Mouse (Mus musculus): ENCODE results near the gene Mfng. TPM values are rescaled to one million over a fixed set of nuclear protein-coding genes. Genes with fewer than 3 reads are reported as not detected.

Mfng gene
- polyA plus RNA-seq, 1 experiment from 2014 or later: 93.7 TPM

DNA sequence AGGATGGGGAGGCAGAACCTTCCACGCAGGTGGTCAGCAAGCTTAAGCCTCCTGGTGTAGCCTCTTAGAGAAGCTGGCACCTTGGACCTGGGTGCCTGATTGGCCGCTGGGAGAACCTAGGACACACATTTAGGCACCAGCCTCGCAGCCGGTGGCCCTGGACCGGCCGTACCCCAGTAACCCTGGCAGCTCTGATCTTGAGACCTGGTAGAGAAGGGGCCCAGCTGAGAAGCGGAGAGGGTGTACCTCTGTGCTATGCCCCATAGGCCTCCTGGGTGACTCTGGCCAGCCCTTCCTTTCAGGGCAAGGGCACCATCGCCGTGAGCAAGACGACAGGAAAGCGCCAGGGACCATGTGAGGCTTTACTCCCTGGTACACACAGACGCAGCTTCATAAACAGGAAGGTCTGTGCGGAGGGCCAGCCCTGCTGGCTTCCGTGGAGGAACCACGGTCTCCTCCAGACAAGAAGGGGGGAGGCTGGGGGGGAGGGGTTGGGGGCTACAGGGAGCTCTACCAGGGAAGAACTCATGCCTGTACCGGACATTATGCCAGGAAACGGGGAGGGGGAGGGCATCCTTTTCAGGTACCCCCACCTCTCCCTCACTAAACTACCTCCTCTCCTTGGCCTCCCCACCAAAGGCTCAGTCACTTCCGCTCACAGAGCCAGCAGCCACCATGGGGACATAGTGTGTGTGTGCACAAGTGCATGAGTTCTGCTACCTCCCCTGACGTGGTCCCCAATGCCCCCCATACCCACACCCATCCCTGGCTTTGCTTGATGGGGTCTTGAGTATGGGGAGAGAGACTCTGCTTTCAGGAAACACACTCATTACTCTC, 1.5 kb downstream of the Mfng start:
- peak overlapping the region; percentile 60 for H3K4me2 ChIP-seq (replicated peaks)
- peaks cover 63% of the 10 kb centered on the region for H3K4me1 ChIP-seq (replicated peaks)
- H3K27ac ChIP-seq: peak overlapping the region; percentile 97
- peaks cover 12% of the 10 kb centered on the region for H3K36me3 ChIP-seq
- H3K9ac ChIP-seq (replicated peaks): peak overlapping the region; percentile 64
- 40% methylated on average over 19 of the region's 19 CpGs for WGBS
- H3K4me3 ChIP-seq (replicated peaks): peak overlapping the region; percentile 43
- H3K27me3 ChIP-seq: no peaks in the 10 kb centered on the region
- H3K9me3 ChIP-seq: no peaks in the 10 kb centered on the region
- ATAC-seq: 0 out of 2 replicates have a peak, but pooled peaks have one; percentile 7

DNA sequence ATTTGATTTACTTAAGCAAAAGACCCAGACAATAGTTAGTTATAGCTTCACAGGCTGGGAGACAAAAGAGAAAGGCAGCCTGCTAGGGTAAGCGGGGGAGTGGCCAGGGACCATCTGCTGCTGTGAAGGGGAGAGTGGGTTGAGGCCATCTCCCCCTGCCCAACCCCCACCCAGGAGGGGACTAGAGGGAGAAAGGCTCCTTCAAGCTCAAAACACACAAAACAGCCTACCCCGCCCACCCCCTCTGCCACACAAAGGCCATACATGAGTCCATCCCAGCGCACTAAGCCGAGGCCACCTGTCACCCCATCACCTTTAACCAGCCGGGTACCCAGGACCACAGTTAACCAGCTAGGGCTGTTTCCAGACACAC, 2.3 kb downstream of the Mfng start:
- Histone ChIP-seq H3K9ac (replicated peaks) (peak overlapping the region; percentile 64), H3K4me1 (replicated peaks) (peaks cover 63% of the 10 kb centered on the region), H3K4me3 (replicated peaks) (peak overlapping the region; percentile 43)

DNA sequence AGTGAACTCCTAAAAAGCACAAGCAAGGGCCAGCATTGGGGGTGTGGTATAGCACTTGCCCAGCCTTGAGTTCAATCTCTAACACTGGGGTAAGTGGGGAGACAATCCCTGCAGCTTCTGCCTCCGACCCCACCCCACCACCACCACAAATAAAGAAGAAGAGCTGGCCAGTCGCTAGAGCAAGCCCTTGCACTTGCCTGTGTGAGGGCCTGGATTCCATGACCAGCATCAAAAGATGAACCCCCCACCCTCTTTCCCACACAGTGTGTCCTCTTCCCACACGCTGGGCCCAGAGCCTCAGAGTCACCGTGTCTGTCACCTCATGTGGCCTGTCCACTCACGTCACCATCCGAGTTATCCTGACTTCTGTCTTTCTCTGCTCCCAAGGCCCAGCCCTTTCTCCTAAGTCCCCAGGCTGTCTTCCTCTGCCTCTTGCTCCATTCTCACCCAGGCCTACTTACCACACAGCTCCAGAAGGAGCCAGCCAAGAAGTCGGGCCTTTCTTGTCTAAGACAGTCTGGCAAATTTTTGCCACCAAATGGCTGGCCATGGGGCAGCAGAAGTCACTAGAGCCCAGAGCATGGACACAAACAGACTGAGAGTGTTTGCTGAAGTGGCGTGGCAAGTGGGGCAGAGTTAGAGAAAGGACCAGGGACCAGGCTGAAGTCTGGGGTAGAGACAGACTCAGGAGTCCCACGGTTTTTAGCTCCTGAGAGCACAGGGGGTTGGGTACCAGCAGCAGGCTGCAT, 2.9 kb downstream of the Mfng start:
- peaks cover 68% of the 10 kb centered on the region for H3K4me1 ChIP-seq (replicated peaks)
- H3K4me3 ChIP-seq (replicated peaks): peak overlapping the region; percentile 37
- peak overlapping the region; percentile 64 for H3K9ac ChIP-seq (replicated peaks)
- peak overlapping the region; percentile 60 for H3K4me2 ChIP-seq (replicated peaks)
- no peaks in the 10 kb centered on the region for H3K9me3 ChIP-seq
- peak overlapping the region; percentile 97 for H3K27ac ChIP-seq
- H3K36me3 ChIP-seq: peaks cover 25% of the 10 kb centered on the region
- WGBS: 12% methylated on average over 9 of the region's 9 CpGs
- H3K27me3 ChIP-seq: no peaks in the 10 kb centered on the region
- ATAC-seq: 0 out of 2 replicates have a peak, but pooled peaks have one; percentile 1

More for the DNA sequence above, 2.3 kb downstream of the Mfng start:
- Histone ChIP-seq H3K9me3 (no peaks in the 10 kb centered on the region), H3K4me2 (replicated peaks) (peak overlapping the region; percentile 60), H3K36me3 (peaks cover 19% of the 10 kb centered on the region), H3K27ac (peak overlapping the region; percentile 97), H3K27me3 (no peaks in the 10 kb centered on the region)
- 3% methylated on average over 5 of the region's 5 CpGs for WGBS
- ATAC-seq: peak; percentile 75

DNA sequence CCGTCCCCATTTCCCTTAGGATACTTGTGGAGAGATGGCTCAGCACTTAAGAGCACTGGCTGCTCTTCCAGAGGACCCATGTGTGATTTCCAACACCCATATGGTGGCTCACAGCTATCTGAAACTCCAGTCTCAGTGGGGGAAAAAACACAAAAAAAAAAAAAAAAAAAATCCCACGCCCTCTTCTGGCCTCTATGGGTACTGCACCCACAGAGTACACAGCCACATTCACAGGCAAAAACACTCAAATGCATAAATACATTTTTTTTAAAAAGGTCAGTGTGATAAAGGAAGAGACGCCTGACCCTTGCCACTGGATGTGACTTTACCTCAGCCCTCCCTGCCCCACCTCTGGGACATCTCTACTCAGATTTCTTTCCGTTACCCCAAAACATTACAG, 4.2 kb downstream of the Mfng start:
- Histone ChIP-seq H3K9me3 (no peaks in the 10 kb centered on the region), H3K4me3 (replicated peaks) (peak overlapping the region; percentile 37), H3K27me3 (no peaks in the 10 kb centered on the region), H3K27ac (no peak overlapping the region), H3K4me1 (replicated peaks) (peaks cover 72% of the 10 kb centered on the region), H3K4me2 (replicated peaks) (peak overlapping the region; percentile 60), H3K9ac (replicated peaks) (no peak overlapping the region), H3K36me3 (peaks cover 25% of the 10 kb centered on the region)
- no peak for ATAC-seq
- 88% methylated on average over 4 of the region's 4 CpGs for WGBS

DNA sequence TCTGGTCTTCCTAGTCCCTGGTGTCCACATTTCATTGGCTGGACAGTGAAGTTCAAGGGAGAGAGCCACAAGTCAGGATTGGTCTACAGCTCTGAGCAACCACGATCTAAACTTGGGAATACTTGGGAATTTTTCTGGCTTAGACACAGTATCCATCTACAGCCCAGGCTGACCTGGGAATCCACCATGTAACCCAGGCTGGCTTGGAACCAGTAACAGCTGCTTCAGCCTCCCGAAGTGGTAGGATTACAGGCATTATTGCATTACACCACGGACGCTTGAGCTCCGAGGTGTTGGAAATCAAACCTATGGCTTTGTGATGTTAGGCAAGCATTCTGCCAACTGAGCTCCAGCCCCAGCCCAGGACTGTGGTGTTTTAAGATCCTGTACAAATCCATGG, 9.6 kb downstream of the Mfng start:
- Histone ChIP-seq H3K4me1 (replicated peaks) (peaks cover 45% of the 10 kb centered on the region), H3K36me3 (peaks cover 46% of the 10 kb centered on the region), H3K4me2 (replicated peaks) (no peak overlapping the region), H3K27me3 (no peaks in the 10 kb centered on the region), H3K9me3 (no peaks in the 10 kb centered on the region), H3K4me3 (replicated peaks) (no peak overlapping the region), H3K9ac (replicated peaks) (no peak overlapping the region), H3K27ac (peak overlapping the region; percentile 62)
- WGBS: 73% methylated on average over 5 of the region's 5 CpGs
- ATAC-seq: peak; percentile 3; the same call in 1 of the 2 replicates

DNA sequence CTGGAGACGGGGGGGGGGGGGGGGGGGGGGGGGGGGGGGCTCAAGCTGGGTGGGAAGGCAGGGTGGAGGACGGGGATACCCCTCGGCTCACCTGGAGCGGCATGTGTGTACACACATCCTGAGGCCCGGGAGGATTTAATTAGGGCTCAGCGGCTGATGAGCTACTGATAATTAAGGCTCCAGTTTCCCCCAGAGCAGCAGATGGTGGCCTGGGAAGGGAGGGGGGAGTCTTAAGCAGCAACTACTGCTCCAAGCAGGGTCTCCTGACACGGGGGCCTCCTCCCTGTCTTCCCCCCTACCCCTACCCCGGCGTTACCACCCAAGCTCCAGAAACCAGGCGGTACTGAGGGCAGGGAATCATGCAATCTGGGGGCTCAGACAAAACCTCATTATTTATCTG, 10.1 kb downstream of the Mfng start:
- H3K9me3 ChIP-seq: no peaks in the 10 kb centered on the region
- peak overlapping the region; percentile 62 for H3K27ac ChIP-seq
- no peak overlapping the region for H3K4me2 ChIP-seq (replicated peaks)
- peaks cover 48% of the 10 kb centered on the region for H3K36me3 ChIP-seq
- peak; percentile 58 for ATAC-seq
- H3K4me1 ChIP-seq (replicated peaks): peaks cover 41% of the 10 kb centered on the region
- no peak overlapping the region for H3K9ac ChIP-seq (replicated peaks)
- 15% methylated on average over 9 of the region's 10 CpGs for WGBS
- no peak overlapping the region for H3K4me3 ChIP-seq (replicated peaks)
- no peaks in the 10 kb centered on the region for H3K27me3 ChIP-seq

DNA sequence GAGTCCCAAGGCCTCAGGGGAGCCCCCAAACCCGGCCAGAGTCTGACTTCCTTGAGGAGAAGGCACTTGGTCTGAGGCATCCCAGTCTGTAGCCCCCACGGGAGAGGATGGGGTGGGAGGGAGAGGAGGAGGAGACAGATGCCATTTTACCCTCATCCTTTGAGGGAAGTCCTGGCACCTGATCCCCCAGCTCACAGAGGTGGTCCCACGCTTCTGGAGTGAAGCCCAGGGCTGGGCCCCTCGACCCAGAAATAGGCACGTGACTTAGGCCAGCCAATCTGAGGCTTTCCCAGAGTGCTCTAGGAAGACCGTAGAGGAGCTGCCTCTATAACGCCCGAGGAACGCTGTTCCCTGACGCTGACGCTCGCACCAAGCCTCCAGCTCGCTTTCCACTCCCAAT, 12.2 kb downstream of the Mfng start:
- Histone ChIP-seq H3K9ac (replicated peaks) (no peak overlapping the region), H3K9me3 (no peaks in the 10 kb centered on the region), H3K4me1 (replicated peaks) (peaks cover 27% of the 10 kb centered on the region), H3K27ac (no peak overlapping the region), H3K4me2 (replicated peaks) (no peak overlapping the region), H3K4me3 (replicated peaks) (no peak overlapping the region), H3K36me3 (peaks cover 47% of the 10 kb centered on the region), H3K27me3 (no peaks in the 10 kb centered on the region)
- no peak for ATAC-seq
- WGBS: 84% methylated on average over 13 of the region's 13 CpGs

DNA sequence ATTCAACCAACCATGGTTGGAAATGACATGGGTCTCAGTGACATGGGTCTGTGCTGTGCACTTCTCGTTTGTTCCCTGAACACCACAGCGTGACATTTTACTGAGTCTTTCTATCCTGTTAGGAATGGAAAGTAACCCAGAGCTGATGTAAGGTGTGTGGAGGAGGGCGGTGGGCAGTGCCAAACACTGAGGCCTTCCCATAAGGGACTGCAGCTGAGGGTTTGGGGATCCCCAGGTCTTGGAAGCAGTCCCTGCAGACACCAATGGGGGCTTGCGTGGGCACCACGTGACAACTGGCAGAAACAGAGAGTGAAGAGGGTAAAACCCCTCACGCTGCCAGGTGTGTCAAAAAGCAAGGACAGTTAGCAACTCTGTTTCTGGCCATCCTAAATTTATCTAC, 15.1 kb downstream of the Mfng start:
- Histone ChIP-seq H3K4me1 (replicated peaks) (peaks cover 25% of the 10 kb centered on the region), H3K27me3 (no peaks in the 10 kb centered on the region), H3K4me3 (replicated peaks) (no peak overlapping the region), H3K36me3 (peaks cover 43% of the 10 kb centered on the region), H3K4me2 (replicated peaks) (no peak overlapping the region), H3K9me3 (no peaks in the 10 kb centered on the region), H3K9ac (replicated peaks) (no peak overlapping the region), H3K27ac (no peak overlapping the region)
- ATAC-seq: no peak
- WGBS: 90% methylated on average over 6 of the region's 6 CpGs

DNA sequence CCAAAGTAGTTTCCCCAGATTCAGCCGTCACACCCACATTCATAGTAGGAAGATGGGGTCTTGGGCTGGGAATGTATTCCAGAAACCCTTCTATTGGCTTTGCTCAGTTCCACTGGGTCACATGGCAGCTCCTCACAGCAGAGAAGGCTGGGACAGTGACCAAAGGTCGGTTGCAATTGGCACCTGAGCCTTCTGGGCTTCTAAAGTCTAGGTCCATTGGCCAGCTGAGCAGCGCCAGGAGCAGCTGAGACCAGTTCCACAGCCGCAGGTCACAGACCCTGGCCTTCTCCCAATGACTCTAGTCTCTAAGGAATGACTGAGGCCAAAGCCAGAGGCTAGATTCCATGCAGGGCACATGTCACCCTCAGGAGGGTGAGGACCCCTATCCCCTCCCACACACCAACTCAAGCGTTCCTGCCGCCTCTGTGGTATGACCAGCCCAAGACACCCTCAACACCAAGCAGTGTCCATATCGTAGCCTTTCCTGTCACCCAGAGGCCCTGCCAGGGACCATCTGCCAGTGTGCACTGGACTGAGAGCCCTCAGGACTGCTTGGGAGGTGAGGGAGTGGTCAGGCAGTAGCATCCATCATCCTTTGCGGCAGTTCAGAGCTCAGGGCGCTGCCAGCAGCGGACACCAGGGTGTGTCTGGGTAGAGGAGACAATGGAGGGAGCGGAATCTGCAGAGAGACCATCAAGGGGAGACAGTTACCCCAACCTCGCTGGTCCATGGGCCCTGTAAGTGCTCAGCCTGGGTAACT, 17.1 kb downstream of the Mfng start:
- Histone ChIP-seq H3K9me3 (no peaks in the 10 kb centered on the region), H3K9ac (replicated peaks) (no peak overlapping the region), H3K36me3 (peaks cover 34% of the 10 kb centered on the region), H3K27ac (no peak overlapping the region), H3K27me3 (no peaks in the 10 kb centered on the region), H3K4me2 (replicated peaks) (no peak overlapping the region), H3K4me1 (replicated peaks) (peaks cover 24% of the 10 kb centered on the region), H3K4me3 (replicated peaks) (no peak overlapping the region)
- 84% methylated on average over 12 of the region's 12 CpGs for WGBS
- ATAC-seq: no peak

DNA sequence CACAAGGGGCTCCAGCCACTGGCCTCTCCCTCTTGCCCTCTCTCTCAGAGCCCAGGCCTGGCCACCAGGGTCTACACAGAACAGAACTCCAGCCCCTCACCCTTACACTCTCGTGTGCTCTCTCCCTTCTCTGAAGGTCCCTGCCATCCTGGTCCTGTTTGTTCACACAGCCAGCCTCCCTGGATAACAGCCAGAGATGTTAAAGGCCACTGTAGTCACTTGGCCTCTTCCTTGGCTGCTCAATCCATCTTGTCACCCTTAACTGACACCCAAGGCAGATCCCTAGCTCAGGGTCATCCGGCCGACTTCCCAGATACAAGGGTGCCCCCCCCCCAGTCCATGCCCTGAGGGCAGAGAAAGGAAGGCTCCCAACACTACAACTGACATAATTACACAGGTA, 18.0 kb downstream of the Mfng start:
- peaks cover 32% of the 10 kb centered on the region for H3K36me3 ChIP-seq
- no peaks in the 10 kb centered on the region for H3K9me3 ChIP-seq
- peak overlapping the region; percentile 48; the same call in 1 of the 2 replicates for H3K27ac ChIP-seq
- H3K4me1 ChIP-seq (replicated peaks): peaks cover 33% of the 10 kb centered on the region
- no peaks in the 10 kb centered on the region for H3K27me3 ChIP-seq
- WGBS: 76% methylated on average over 3 of the region's 3 CpGs
- no peak overlapping the region for H3K4me2 ChIP-seq (replicated peaks)
- no peak overlapping the region for H3K4me3 ChIP-seq (replicated peaks)
- no peak overlapping the region for H3K9ac ChIP-seq (replicated peaks)
- ATAC-seq: no peak

DNA sequence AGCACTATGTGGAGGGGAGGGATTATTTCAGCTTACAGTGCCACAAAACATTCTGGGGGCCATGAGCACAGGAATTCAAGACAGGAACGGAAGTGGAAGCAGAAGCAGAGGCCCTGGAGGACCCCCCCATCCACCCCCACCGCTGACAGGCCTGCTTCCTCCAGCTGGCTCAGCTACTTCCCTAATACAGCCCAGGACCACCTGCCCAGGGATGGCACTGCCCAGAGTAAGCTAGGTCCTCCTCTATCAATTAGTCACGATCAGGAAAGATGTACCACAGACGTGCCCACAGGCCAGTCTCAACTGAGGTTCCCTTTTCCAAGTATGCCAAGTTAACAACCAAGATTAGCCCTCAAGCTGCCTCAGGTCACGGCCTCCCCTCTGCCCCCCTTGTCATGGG, 19.1 kb downstream of the Mfng start:
- H3K9ac ChIP-seq (replicated peaks): no peak overlapping the region
- peaks cover 35% of the 10 kb centered on the region for H3K4me1 ChIP-seq (replicated peaks)
- no peaks in the 10 kb centered on the region for H3K9me3 ChIP-seq
- no peak overlapping the region for H3K4me3 ChIP-seq (replicated peaks)
- H3K27me3 ChIP-seq: no peaks in the 10 kb centered on the region
- WGBS: 85% methylated on average over 5 of the region's 5 CpGs
- H3K4me2 ChIP-seq (replicated peaks): no peak overlapping the region
- H3K27ac ChIP-seq: peak overlapping the region; percentile 48
- peaks cover 22% of the 10 kb centered on the region for H3K36me3 ChIP-seq
- no peak for ATAC-seq

DNA sequence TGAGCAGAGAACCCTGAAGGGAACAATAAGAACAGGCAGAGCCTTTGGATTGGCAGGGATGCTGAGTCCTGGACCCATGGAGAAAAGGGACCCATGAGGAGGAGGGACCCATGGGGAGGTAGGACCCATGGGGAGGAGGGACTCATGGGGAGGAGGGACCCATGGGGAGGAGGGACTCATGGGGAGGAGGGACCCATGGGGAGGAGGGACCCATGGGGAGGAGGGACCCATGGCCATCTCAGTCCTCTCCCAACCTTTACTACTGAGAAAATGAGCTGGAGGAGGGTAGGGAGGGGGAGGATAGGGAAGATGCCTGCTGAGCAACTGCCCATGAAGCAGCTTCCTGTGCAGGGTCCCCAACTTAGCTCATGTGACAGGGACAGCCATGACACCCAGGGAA, 20.3 kb downstream of the Mfng start:
- H3K4me1 ChIP-seq (replicated peaks): peaks cover 35% of the 10 kb centered on the region
- H3K9ac ChIP-seq (replicated peaks): no peak overlapping the region
- H3K27ac ChIP-seq: no peak overlapping the region
- no peak for ATAC-seq
- H3K4me2 ChIP-seq (replicated peaks): no peak overlapping the region
- no peaks in the 10 kb centered on the region for H3K27me3 ChIP-seq
- no peaks in the 10 kb centered on the region for H3K9me3 ChIP-seq
- no peak overlapping the region for H3K4me3 ChIP-seq (replicated peaks)
- H3K36me3 ChIP-seq: peaks cover 13% of the 10 kb centered on the region

Data from midbrain, embryonic 13.5 days (tissue).